Mouse (Mus musculus) myocyte (in vitro differentiated cells): Measurements from ENCODE around the gene Atf6.

Experiments
- CEBPB ChIP-seq: IDR thresholded peaks from 2 replicates; pipeline ENCODE4 v1.6.1; 2011; ENCODE audit warnings: mild to moderate bottlenecking, moderate library complexity; ENCODE audit not compliant: poor library complexity, insufficient read depth, severe bottlenecking
- MYOD1 ChIP-seq, 3 experiments: IDR thresholded peaks; one replicate each; pipeline ENCODE4 v1.6.1; 2011; ENCODE audit warnings: control low read depth in 2 of 3, low read depth in 2 of 3, mild to moderate bottlenecking in 2 of 3, moderate library complexity in 1 of 3; ENCODE audit not compliant: insufficient read length in 2 of 3, control insufficient read depth in 1 of 3
- MYOG ChIP-seq, 3 experiments: IDR thresholded peaks; one replicate each; pipeline ENCODE4 v1.6.1; 2011; ENCODE audit warnings: control low read depth in 2 of 3, low read depth in 2 of 3, mild to moderate bottlenecking in 2 of 3; ENCODE audit not compliant: insufficient read length in 2 of 3, control insufficient read depth in 1 of 3, insufficient read depth in 1 of 3
- POLR2A ChIP-seq: IDR thresholded peaks from one replicate; pipeline ENCODE4 v1.6.1; 2011; ENCODE audit warnings: low read depth, mild to moderate bottlenecking, control low read depth, moderate library complexity; ENCODE audit not compliant: insufficient read length
- POLR2AphosphoS2 ChIP-seq: IDR thresholded peaks from one replicate; pipeline ENCODE4 v1.6.1; 2011; ENCODE audit warnings: low read depth, control low read depth; ENCODE audit not compliant: insufficient read length
- REST ChIP-seq: IDR thresholded peaks from one replicate; pipeline ENCODE4 v1.6.1; 2011; ENCODE audit warnings: mild to moderate bottlenecking, control low read depth, moderate library complexity; ENCODE audit not compliant: insufficient read depth, insufficient read length
- USF1 ChIP-seq: IDR thresholded peaks from one replicate; pipeline ENCODE4 v1.6.1; 2011; ENCODE audit warnings: low read depth, mild to moderate bottlenecking, control low read depth, moderate library complexity

GRCm38 (mm10) chr1:170674184-170674775, 193.3 kb downstream of the Atf6 start:
- TF ChIP-seq USF1 (no peak), CEBPB (no peak), POLR2A (no peak), POLR2AphosphoS2 (no peak), MYOG (IDR thresholded peaks at IDR 0.05; ENCODE audit: control insufficient read depth in 1 of 3, insufficient read depth in 1 of 3, insufficient read length in 2 of 3, low read depth in 2 of 3) (no peak), MYOD1 (IDR thresholded peaks at IDR 0.05; ENCODE audit: control insufficient read depth in 1 of 3, insufficient read length in 2 of 3, low read depth in 2 of 3) (no peak), REST (no peak)
